Mouse (Mus musculus) urinary bladder, postnatal 14 days (tissue): ENCODE measurements around the gene Wdfy2.
"Not testable (repeated sequence)": the region's sequence is repeated elsewhere in the genome, so short reads cannot be mapped to it uniquely, and the experiment has no call there.

Experiments used
- DNase-seq: peaks from one replicate; pipeline ENCODE4 v3.0.0; 2021; ENCODE audit warnings: low spot score

The Wdfy2 gene

DNA sequence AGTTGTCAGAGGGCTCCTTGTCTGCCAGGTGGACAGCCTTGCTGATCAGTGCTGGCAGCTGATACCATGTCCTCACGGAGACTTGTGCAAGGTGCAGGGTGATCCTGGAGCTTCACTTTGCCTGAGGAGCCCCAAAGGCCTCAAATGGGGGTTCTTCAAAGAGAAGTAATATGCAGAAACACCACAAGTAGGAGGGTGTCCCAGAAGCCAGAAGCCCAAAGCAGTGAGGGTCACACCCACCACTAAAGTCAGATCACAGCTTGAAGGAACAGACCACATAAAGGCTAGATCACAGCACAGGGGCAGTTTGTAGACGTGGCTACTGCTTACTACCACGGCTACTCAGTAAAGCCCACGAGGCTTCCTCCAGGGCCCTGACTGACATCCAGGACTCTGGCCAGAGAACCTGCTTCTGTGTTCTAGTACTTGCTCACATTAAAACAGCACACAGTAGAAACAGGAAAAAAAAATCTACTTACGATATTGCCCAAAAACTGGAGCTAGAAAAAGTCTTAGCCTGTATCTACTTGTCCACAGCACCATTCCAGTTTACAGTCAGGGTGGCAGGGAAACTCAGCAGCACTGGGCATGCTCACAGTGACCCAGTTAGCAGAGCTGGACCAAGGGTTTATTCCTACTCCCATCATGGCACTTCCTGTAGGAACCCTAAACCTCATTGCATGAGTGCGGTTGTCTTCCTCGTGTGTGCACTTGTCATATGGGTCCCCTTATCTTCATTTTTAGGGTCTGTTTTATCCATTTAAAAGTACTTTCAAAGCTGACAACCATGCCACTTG lies 41.4 kb downstream of the Wdfy2 start:
- DNase-seq = no peak

DNA sequence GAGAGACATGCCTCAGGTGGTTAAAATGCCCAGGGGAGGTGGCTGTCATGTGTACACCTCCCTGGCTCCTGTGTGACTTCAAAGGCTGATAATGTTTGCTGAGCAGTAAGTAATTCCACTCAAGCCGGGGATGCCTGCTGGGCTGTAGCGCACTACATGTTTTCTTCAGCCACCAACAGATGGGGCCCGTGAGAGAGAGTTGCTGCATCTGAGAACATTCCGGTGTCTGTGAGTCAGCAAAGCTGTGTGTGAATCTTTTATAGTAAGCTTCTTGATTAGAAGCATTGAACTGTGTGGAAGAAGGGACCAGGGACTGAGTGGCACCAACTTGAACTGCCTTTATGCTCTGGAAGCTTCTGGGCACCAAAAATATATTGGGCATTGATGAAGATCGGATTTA lies 42.0 kb downstream of the Wdfy2 start:
- DNase-seq = peak; percentile 83

DNA sequence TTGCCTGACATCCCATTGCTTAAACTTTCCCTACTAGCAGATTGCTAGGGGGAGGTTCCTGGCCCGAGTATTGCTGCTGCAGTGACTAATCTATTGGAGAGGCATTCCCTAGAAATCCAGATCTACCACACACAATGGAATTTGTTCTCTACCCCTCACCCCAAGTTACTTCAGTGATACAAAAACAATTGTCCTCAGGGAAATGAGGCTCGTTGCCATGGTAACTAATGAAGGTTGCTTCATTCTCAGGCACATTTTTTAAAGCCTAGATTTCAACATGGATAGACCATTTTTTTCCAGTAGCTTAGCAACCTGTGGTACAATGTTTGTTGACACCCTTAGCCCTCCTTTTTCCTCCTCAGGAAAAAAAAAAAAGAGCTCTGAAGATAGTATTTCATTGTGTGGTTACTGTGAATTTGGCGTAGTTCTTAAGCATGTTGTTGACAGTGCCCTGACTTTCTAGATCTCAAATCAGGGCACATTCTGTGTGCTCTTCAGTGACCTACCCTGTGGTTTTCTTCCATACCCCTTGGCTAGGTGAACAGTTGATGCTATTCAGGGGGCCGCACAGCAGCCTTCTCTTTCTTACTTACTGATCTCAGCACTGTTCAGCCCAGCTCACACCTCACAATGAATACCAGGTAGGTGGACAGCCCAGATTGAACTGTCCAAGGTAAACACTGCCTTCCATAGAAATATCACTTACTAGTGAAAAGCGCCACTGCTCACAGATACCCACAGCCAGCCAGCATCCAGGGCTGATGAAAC lies 42.8 kb downstream of the Wdfy2 start:
- peak; percentile 35 for DNase-seq

DNA sequence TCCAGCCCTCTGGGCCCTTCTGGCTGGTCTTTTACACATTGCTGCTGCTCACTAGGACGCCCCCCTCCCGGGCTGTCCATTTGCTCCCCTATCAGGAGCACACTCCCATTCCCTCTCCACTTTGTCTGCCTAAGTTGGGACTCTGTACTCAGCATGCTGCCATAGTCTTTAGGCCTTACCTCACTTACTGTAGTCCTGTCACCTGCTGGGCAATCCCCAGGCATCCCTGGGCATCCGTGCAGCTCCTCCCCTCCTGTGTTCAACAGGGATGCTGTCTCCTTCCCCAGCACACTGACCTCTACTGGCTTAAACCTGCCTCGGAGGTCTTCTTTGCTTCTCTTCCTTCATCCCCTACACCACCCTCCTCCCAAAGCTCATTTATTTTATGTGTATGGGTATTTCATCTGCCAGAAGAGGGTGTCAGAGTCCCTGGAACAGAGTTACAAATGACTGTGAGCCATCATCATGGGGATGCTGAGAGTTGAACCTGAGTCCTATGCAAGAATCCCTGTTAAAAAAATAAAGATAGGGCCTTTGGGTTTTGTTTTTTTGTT lies 44.7 kb downstream of the Wdfy2 start:
- no peak for DNase-seq

DNA sequence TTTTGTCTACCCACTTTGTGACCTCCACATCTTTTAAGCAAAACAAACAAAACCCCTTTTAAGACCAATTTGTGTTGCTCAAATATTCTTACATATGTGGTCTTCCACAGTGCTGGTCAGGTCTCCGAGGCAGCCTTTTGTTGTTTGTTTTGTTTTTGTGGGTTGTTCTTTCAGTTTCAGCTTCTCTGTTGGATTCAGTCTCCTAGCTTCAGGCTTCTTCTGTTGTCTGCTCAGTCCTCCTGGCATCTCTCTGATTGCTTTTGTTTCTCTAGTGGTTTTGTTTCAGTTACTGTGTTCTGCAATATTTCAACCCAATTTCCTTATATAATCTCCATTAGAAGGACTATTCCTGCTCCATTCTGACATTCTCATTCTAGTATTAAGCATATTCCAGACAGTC lies 46.1 kb downstream of the Wdfy2 start:
- no peak for DNase-seq

DNA sequence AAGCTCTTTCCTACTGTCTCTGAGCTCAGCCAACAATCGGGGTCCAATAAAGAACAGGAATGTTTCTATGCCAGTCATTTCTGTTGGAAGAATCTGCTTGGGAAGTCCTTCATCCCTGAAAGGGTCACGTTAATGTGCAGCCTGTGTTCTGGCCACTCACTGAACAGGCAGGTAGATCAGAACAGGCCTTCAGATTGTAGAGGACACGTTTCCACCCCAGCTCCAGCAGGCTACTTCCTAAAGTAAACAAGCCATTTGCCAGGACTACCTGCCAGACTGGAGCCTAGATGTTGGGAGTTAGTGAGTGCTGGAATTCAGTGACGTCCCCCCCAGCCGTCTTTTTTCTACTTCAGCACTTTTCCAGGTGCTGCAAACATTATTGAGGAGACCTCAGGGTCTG lies 46.7 kb downstream of the Wdfy2 start:
- no peak for DNase-seq

DNA sequence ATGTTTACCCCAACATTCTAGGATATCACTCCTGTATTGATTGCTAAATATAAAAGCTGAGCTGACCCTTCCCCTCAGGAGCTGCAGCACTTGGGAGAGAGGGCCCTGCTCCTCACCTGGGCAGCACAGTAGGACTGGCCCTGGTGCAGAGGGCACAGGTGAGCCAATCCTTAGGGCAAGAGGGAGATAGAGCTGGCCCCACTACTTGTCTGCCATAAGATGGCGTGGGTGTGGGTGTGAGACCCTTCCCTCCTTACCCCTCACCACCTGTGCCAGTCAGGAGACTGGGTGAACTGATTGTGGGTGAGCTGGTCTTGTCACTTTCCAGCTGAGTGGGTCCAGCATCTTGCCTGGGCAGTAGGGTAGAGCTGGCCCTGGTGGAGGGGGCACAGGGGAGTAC lies 47.2 kb downstream of the Wdfy2 start:
- DNase-seq = no peak

DNA sequence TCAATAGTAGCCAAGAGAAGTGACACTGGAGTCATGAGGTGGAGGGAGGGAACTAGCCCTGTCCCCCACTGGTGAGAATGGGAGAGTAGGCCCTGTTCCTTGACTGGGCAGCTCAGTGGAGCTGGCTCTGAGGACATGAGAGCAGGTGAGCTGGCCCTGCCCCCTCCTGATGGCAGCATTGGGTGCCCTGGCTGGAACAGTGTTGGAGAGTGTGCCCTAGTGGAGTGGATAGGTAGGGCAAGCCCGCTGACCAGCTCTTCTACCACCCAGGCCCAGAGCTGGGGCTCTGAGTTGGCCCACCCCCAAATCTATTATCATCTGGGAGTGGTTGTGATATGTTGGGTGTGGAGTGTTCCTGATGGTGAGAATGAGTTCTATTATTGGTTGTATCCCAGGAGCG lies 47.7 kb downstream of the Wdfy2 start:
- no peak for DNase-seq

DNA sequence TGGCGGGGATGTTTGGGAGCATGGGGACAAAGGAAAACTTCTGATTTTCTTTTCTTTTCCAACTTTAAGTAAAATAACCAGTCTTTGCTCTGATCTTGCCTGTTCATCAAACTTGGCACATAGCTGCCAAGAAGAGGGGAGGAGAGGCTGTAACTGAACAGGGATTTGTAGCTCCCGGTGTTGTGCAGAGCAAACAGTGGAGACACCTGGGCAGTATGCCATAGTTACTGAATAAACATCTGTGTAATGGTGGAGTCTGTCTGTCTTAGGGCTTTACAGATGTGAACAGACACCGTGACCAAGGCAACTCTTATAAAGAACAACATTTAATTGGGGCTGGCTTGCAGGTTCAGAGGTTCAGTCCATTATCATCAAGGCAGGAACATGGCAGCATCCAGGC lies 53.9 kb downstream of the Wdfy2 start:
- DNase-seq = no peak

DNA sequence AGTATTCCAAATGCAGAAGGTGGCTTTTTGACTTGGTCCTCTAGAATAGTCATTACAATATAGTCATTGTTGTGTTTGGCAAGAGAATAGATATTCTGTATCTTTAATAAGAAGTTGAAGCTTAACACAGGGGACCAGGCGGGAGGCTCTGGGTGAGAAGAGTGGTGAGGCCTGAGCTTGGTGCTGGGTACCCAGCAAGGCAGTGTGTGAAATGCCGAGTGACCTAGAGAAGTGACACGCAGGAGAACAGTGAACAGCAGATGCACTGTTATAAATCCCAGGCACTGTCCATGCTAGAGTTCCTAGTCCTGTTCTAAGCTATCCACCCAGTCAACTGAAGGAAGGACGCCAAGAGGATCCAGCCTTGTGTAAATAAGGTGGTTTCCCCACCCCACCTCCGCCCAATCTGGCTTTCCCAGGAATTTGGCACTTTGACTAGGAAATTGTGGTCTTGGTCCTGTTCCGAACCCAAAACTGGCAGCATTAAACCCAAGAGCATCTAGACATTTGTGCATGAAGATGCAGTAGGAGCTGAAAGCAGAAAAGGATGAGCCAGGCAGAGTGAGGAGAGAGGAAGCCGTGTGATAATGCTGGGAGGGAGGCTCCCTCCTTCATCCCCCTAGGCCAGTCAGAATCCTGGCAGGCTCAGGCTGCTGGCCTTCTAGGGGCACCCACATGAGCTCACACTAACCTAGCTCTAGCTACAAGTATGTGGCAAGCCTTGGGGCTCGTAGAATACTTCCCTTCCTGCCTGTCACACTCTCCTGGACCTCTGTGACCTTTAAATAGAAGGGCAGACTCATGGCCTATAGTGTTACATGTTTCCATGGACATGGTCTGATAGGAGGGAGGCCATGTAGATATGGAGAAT lies 55.5 kb downstream of the Wdfy2 start:
- peak; percentile 19 for DNase-seq

DNA sequence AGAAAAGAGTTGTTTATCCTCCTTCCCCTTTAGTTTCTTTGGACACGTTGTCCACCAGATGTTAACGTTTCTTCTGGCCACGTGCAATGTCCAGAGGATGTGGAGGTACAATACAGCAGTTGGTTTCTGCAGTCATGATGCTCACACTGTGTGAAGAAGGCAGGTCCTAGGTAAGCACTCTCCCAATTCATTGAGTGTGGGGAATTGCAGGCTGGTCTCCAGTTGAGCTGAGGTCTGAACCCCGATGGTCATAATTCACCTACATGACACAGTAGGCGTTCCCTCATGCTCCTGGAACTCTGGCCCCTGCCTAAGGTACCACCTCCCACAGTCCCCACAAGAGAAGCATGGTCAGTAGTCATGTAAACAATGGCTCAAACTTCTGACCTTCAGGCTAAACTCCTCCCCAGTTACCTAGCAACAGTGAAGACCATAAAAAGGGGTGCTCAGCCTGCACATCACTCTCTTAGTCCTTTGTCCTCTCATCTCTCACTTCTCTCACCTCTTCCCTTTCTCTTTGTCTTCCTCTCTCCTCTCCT lies 56.2 kb downstream of the Wdfy2 start:
- not testable (repeated sequence) for DNase-seq

DNA sequence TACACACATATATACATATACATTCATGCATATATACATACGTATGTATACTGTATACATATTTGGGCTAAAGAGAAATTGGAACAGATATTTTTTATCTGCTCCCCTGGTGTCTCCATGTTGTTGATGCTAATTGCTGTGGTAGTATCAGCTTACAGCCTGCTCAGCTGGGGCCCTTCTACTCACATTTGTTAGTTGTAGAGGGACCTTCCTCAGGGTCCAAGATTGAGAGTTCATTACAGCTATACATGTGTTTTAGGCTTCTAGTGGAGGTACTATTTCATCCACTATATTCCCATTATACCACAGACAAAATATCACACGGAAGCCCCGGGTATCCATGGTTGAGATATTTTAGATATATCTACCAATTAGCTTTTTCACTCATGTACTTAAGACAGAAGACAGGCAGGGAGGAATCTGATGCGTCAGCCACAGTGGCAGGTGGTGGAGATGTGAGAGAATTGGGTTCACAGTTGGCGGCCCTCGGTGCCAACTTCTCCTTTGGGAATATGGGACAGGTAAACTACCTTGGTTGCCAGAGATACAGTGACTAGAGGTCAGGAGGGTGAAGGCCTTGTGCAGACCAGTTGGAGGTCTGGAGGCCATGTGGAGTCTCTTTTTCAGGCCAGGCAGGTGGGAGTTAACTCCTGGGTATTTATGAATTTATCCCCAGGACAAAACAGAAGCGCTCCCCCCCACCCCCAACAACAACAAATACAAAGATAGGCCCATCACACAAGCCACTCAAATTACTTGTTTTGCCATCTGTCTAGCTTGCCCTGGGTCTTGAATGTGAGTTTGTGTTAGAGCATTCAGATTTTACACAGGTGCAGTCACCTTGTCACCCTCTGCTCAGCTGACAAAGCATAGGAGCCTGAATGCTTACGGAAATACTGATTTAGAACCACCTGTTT lies 57.7 kb downstream of the Wdfy2 start:
- no peak for DNase-seq

DNA sequence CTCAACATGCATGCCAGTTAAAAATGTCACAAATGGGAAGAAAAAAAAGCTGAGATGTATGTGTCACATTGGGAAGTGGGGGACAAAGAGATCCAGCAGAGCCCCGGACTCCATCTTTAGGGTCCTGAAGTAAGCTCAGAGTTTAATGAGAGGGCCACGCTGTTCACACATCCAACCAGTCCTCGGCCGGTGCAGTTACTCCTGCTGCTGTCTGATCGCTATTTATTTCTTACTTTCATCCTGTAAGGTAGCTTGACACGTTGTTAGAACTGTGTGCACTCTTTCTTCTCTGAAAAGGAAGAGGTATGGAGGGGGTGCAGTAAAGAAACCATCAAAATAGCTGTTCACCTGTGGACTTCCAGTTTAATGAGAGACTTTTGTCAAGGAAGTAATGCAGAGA lies 60.6 kb downstream of the Wdfy2 start:
- DNase-seq = no peak

DNA sequence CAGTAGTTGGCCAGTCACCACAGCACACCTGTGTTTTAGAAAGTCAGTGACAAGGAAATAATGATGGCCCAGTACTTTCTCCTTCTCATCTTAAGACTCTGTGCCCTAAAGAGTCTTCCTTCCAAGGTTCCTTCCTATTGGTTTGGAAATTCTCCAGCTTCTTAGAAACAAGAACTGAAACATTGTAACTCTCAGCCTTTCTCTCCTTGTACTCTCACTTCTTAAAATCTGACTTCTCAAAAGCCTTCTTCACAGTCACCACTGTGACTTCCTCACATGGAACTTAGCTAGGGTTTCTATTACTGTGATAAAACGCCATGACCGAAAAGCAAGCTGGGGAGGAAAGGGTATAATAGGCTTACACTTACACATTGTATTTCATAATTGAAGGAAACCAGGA lies 70.4 kb downstream of the Wdfy2 start:
- DNase-seq = no peak

DNA sequence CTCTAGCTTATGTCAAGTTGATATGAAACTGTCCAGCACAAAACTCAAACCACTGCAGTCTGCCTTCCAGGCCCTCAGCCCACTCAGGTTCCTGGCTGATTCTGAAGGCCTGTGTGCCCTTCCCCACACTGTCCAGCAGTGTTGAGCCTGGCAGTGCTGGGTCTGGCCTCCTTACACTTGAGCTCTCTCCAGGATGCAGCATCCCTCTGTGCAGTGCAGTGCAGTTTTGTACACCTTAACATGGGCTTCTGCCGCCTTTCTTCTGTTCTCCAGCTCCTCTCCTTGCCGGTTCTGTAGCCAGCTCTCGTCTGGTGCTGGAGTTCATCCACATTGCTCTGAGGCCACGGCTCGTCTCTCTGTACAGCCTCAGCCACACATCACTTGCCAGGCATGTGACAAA lies 71.1 kb downstream of the Wdfy2 start:
- no peak for DNase-seq

DNA sequence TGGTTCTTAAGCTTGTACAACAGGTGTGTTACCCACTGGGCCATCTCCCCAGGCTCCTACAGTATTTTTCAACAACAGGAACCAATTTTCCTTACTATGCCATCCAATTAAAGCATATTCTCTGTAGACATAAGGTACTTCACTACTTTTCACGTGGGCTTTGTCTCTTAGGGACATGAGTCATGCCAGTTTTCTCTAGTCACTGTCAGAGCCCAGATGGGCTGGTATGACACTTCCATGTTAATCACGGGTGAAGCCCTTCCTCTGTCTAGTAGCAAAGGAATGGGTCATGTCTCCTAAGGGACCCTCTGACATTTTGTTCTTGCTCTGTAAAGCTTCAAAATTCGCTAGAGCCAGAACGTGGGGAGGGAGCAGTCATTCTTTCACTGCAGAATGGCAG lies 73.4 kb downstream of the Wdfy2 start:
- no peak for DNase-seq

DNA sequence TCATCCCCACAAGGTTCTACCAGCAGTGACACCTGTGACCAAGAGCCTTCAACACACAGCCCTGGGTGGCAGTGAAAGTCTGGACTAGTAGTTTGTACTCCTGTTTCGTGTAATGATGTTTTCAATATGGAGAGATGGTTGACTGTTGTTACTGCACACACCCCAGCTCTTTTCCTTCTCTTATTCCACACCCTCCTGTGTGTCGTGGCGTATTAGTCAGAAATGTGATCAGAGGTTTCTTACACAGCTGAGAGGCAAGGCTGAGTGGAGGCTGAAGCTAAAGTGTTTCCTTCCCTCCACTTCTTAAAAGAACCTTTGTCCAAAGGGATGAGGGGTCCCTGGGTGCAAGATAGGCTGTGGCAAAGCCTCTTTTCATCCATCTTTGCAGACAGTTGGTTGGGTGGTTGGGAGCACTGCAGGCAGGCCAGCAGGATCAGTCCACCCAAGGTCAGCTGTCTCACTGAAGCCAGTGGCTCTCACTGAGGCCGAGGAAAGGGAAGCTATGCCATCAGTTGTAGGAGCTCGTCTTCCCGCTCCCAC lies 77.7 kb downstream of the Wdfy2 start:
- no peak for DNase-seq

DNA sequence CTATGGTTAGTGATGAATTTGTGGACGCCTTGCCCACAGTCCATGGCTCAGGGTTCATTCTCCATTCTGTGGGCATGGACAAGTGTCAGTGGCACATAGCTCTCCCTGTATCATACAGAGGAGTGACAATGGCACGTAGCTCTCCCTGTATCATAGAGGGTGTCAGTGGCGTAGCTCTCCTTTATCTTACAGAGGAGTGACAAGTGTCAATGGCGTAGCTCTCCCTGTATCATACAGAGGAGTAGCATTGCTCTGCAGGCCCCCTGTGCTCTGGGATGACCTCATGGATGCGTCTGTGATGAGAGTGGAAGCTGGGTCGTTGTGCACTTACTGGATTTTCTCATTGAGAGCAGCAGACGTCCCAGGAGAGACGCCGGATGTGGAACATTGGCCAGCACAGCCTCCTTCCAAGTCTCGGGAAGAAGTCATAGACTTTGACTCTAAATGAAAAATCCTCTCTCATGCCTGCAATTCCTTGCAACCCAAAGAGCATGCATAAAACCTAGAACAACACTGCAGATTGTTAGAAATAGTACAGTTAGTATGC lies 79.1 kb downstream of the Wdfy2 start:
- no peak for DNase-seq

DNA sequence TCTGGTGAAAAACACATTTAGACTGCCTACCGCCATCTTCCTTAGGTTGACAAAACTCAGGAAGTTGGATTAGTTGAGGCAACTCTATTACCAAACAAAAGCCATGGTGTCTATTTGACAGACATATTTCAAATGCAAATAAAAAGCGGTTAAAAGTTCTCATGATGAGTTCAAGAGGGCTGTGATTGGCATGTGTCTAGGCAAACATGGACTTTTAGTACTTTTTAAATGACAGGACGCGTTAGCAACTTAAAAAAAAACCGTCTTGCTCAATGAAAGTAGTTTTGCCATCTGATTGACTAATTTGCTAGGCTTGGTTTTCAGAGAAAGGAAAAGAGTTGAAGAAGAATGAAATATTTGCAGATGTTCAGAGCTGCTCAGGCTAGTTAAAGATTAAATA lies 83.9 kb downstream of the Wdfy2 start:
- DNase-seq = no peak

DNA sequence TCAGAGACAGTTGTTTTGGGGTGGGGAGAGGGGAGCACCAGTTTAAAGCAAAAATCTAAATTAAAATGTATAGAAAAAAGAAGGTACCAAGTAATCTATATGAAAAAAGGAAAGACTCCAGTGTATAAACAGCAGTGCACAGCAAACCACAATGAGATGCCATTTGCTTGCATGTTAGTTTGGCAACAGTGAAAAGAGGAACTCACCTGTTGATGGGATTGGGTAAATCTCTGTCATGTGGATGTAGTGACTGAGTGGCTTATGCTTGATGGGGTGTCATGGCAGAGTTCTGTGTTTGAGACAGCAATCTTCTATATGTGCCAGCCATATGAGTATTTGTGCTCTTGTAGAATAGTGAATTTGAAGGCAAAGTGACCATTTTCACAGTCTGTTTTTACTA lies 85.2 kb downstream of the Wdfy2 start:
- DNase-seq = no peak
